Mouse (Mus musculus) embryo, embryonic 10 days (tissue): ENCODE measurements around the gene Ears2.
"Not testable (repeated sequence)": the region's sequence is repeated elsewhere in the genome, so short reads cannot be mapped to it uniquely, and the experiment has no call there.

Experiments
- DNase-seq: peaks from one replicate; pipeline ENCODE4 v3.0.0-alpha.2; 2015; ENCODE audit warnings: low spot score

Ears2 gene

GRCm38 (mm10) chr7:122066945-122067516 is at the start of gene Ears2, which contains the start of gene Ubfd1:
TSS of gene Ears2 (minus strand) at chr7:122067263.
TSS of gene Ubfd1 (plus strand) at chr7:122067175.
- peak; percentile 96 for DNase-seq

- DNase-seq = no peak
These were observed 41.1 kb upstream of the Ears2 start for GRCm38 (mm10) chr7:122108206-122108605.

GRCm38 (mm10) chr7:122101747-122102244 is 34.7 kb upstream of the Ears2 start, which contains the start of gene Ndufab1:
TSS of gene Ndufab1 (minus strand) at chr7:122101886.
- peak; percentile 95 for DNase-seq

GRCm38 (mm10) chr7:122101014-122101746 is 34.1 kb upstream of the Ears2 start:
- not testable (repeated sequence) for DNase-seq

GRCm38 (mm10) chr7:122099222-122099621 is 32.2 kb upstream of the Ears2 start:
- DNase-seq = peak; percentile 77

GRCm38 (mm10) chr7:122098009-122098408 is 30.9 kb upstream of the Ears2 start:
- no peak for DNase-seq

- DNase-seq = no peak
These were observed 27.7 kb upstream of the Ears2 start for GRCm38 (mm10) chr7:122094564-122095330.

- no peak for DNase-seq
These were observed 20.3 kb upstream of the Ears2 start for GRCm38 (mm10) chr7:122087195-122087982.

GRCm38 (mm10) chr7:122081071-122081470 is 14.0 kb upstream of the Ears2 start:
- no peak for DNase-seq

GRCm38 (mm10) chr7:122079798-122080554 is 12.9 kb upstream of the Ears2 start:
- no peak for DNase-seq

- DNase-seq = no peak
These were observed 7.3 kb upstream of the Ears2 start for GRCm38 (mm10) chr7:122074374-122074773.

- DNase-seq = peak; percentile 9
These were observed 686 bp upstream of the Ears2 start for GRCm38 (mm10) chr7:122067517-122068381.

- peak; percentile 11 for DNase-seq
These were observed 740 bp downstream of the Ears2 start for GRCm38 (mm10) chr7:122066102-122066944.

GRCm38 (mm10) chr7:122065656-122066055 is 1.4 kb downstream of the Ears2 start:
- DNase-seq = no peak

GRCm38 (mm10) chr7:122056633-122057032 is 10.4 kb downstream of the Ears2 start:
- no peak for DNase-seq

- no peak for DNase-seq
These were observed 16.2 kb downstream of the Ears2 start for GRCm38 (mm10) chr7:122050834-122051233.

- no peak for DNase-seq
These were observed 18.9 kb downstream of the Ears2 start for GRCm38 (mm10) chr7:122048191-122048590.

GRCm38 (mm10) chr7:122046813-122047212 is 20.2 kb downstream of the Ears2 start:
- no peak for DNase-seq

- DNase-seq = no peak
These were observed 21.4 kb downstream of the Ears2 start for GRCm38 (mm10) chr7:122045711-122046110.
